Mouse (Mus musculus) frontal cortex, postnatal 36 days (tissue): ENCODE measurements around the gene Cbx5.
A peak's percentile ranks its signal among the peaks of the same experiment; 100 is the strongest.

Experiments
- DNase-seq, 2 experiments: peaks; one replicate each; pipeline ENCODE4 v3.0.0; 2022; ENCODE audit warnings: low spot score in 2 of 2

Gene Cbx5

GRCm38 (mm10) chr15:103214971-103215907 is 24.4 kb downstream of the Cbx5 start:
- DNase-seq: peak; percentile 88 to 89

GRCm38 (mm10) chr15:103214149-103214548 is 25.5 kb downstream of the Cbx5 start:
- no peak for DNase-seq

- DNase-seq: no peak
These were observed 34.5 kb downstream of the Cbx5 start for GRCm38 (mm10) chr15:103205156-103205555.

- no peak for DNase-seq
These were observed 37.4 kb downstream of the Cbx5 start for GRCm38 (mm10) chr15:103202088-103202793.

- no peak for DNase-seq
These were observed 41.8 kb downstream of the Cbx5 start for GRCm38 (mm10) chr15:103197785-103198184.

- no peak for DNase-seq
These were observed 42.8 kb downstream of the Cbx5 start for GRCm38 (mm10) chr15:103196835-103197234.

GRCm38 (mm10) chr15:103193606-103194005 is 46.0 kb downstream of the Cbx5 start:
- DNase-seq: no peak

GRCm38 (mm10) chr15:103190531-103191462 is 48.8 kb downstream of the Cbx5 start:
- DNase-seq: peak in 1 of 2 experiments; percentile 45

- DNase-seq: no peak
These were observed 49.5 kb downstream of the Cbx5 start for GRCm38 (mm10) chr15:103190083-103190482.

- no peak for DNase-seq
These were observed 51.8 kb downstream of the Cbx5 start for GRCm38 (mm10) chr15:103187803-103188202.

GRCm38 (mm10) chr15:103185462-103186198 is 54.0 kb downstream of the Cbx5 start:
- DNase-seq: peak in 1 of 2 experiments; percentile 71

GRCm38 (mm10) chr15:103183651-103184610 is 55.7 kb downstream of the Cbx5 start:
- peak in 1 of 2 experiments; percentile 26 for DNase-seq

GRCm38 (mm10) chr15:103183135-103183534 is 56.5 kb downstream of the Cbx5 start:
- DNase-seq: peak; percentile 54

- DNase-seq: peak; percentile 64 to 65
These were observed 57.3 kb downstream of the Cbx5 start for GRCm38 (mm10) chr15:103182166-103182790.

GRCm38 (mm10) chr15:103180406-103180805 is 59.2 kb downstream of the Cbx5 start:
- no peak for DNase-seq

- no peak for DNase-seq
These were observed 60.8 kb downstream of the Cbx5 start for GRCm38 (mm10) chr15:103178767-103179166.

GRCm38 (mm10) chr15:103178137-103178536 is 61.5 kb downstream of the Cbx5 start:
- no peak for DNase-seq

GRCm38 (mm10) chr15:103177611-103178041 is 62.0 kb downstream of the Cbx5 start:
- DNase-seq: no peak

- DNase-seq: peak; percentile 92
These were observed 62.7 kb downstream of the Cbx5 start for GRCm38 (mm10) chr15:103176874-103177421.
